Mouse (Mus musculus) heart, postnatal 25 days (tissue): Measurements from ENCODE around the gene Dnlz. TPM values are rescaled to one million over a fixed set of nuclear protein-coding genes. Genes with fewer than 3 reads are reported as not detected.

Experiments
- DNase-seq: peaks from one replicate; pipeline ENCODE4 v3.0.0; 2022; ENCODE audit warnings: low spot score
- intact Hi-C: fragments of 180-260 bp; cut with DNase I; formaldehyde crosslinking; loops from one replicate; pipeline ENCODE4 v1.15.1; 2025
- total RNA-seq, 2 experiments: library from RNA; stranded (reverse); gene quantifications; 2 replicates each; pipeline ENCODE4 v1.2.3; 2021

Gene Dnlz
- total RNA-seq, 2 experiments from 2014 or later = 20.0 to 21.8 TPM

GRCm38 (mm10) chr2:26325386-26326181, 26.3 kb downstream of the Dnlz start:
- DNase-seq = no peak
- intact Hi-C loops = loop anchor here (1.0 to 5.0 kb wide), 2 partner anchors 27 to 82 kb away; partner anchors contain the start of genes Dnlz and Inpp5e

GRCm38 (mm10) chr2:26324917-26325316, 27.0 kb downstream of the Dnlz start:
- DNase-seq = no peak
- intact Hi-C loops = loop anchor here (1.0 to 5.0 kb wide), 3 partner anchors 27 to 237 kb away; partner anchors contain the start of genes Dnlz and Inpp5e

GRCm38 (mm10) chr2:26323589-26324325, 28.2 kb downstream of the Dnlz start:
- DNase-seq = no peak
- intact Hi-C loops = loop anchor here (5.0 kb wide), 1 partner anchor 239 kb away; no protein-coding TSS in a partner anchor

- intact Hi-C loops = loop anchor here (5.0 kb wide), 1 partner anchor 242 kb away; no protein-coding TSS in a partner anchor
- no peak for DNase-seq
These were observed 31.4 kb downstream of the Dnlz start for GRCm38 (mm10) chr2:26320245-26321185.

- intact Hi-C loops = loop anchor here (5.0 kb wide), 1 partner anchor 243 kb away; no protein-coding TSS in a partner anchor
These were observed 32.2 kb downstream of the Dnlz start for GRCm38 (mm10) chr2:26319519-26320244.

GRCm38 (mm10) chr2:26319109-26319508, 32.8 kb downstream of the Dnlz start:
- no peak for DNase-seq
- intact Hi-C loops = no loop called here

More at GRCm38 (mm10) chr2:26319519-26320244, 32.2 kb downstream of the Dnlz start:
- no peak for DNase-seq

GRCm38 (mm10) chr2:26317991-26318672, 33.8 kb downstream of the Dnlz start:
- DNase-seq = no peak
- intact Hi-C loops = no loop called here

GRCm38 (mm10) chr2:26317371-26317770, 34.5 kb downstream of the Dnlz start:
- DNase-seq = no peak
- intact Hi-C loops = no loop called here

- DNase-seq = no peak
- intact Hi-C loops = no loop called here
These were observed 35.2 kb downstream of the Dnlz start for GRCm38 (mm10) chr2:26316576-26317246.

GRCm38 (mm10) chr2:26315925-26316311, 36.0 kb downstream of the Dnlz start:
- no peak for DNase-seq
- intact Hi-C loops = no loop called here

- DNase-seq = peak; percentile 80
- intact Hi-C loops = no loop called here
These were observed 36.6 kb downstream of the Dnlz start, which contains the start of gene Gpsm1 for GRCm38 (mm10) chr2:26315072-26315924. TSS of gene Gpsm1 (plus strand) at chr2:26315515.

GRCm38 (mm10) chr2:26314281-26315071, 37.4 kb downstream of the Dnlz start:
- DNase-seq = peak; percentile 69
- intact Hi-C loops = no loop called here

GRCm38 (mm10) chr2:26313394-26313793, 38.5 kb downstream of the Dnlz start:
- intact Hi-C loops = no loop called here
- no peak for DNase-seq

GRCm38 (mm10) chr2:26312812-26313211, 39.1 kb downstream of the Dnlz start:
- intact Hi-C loops = no loop called here
- no peak for DNase-seq

- intact Hi-C loops = no loop called here
- no peak for DNase-seq
These were observed 40.0 kb downstream of the Dnlz start for GRCm38 (mm10) chr2:26311936-26312335.

GRCm38 (mm10) chr2:26309739-26310138, 42.2 kb downstream of the Dnlz start:
- no peak for DNase-seq
- intact Hi-C loops = no loop called here
